Mouse (Mus musculus): ENCODE measurements at regions not wholly inside any gene's neighbourhood (a gene's known extent, or its start where the extent isn't known, plus 50 kb on each side); places are given as distances from the start of the nearest gene placed in this dataset.

GRCm38 (mm10) chr3:159689743-159690142, 90.8 kb downstream of the Rpe65 start:
- no peak for DNase-seq

DNA sequence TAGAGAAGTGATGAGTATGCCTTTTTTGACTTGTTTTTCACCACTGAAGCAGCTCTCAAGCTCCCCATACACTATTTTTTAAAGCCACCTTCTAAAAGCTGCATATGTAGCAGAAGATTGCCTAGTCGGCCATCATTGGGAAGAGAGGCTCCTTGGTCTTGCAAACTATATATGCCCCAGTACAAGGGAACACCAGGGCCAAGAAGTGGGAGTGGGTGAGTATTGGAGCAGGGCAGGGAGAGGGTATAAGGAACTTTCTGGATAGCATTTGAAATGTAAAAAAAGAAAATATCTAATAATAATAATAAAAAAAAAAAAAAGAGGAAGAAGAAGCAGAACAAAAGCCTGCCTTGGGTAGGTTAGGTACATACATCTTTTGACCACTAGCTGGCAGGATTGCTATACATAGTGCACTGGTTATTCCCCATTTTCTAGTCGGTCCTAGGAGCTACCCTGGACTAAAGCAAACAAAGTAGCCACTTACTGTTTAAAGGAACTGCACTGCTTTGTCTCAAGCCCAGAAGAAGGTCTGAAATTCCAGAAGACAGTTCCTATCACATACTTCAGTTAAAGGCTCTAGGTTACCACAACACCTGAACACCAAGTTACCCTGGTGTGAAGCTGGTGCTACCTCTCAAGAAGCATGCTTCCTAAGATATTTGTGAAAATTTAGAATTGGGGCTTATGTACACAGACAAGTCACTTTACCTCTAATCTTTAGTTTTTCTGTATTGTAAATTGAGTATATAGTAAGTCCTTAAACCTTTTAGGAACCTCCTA, 114.9 kb upstream of the Wls start:
- DNase-seq, result peak; percentile 4 to 13

DNA sequence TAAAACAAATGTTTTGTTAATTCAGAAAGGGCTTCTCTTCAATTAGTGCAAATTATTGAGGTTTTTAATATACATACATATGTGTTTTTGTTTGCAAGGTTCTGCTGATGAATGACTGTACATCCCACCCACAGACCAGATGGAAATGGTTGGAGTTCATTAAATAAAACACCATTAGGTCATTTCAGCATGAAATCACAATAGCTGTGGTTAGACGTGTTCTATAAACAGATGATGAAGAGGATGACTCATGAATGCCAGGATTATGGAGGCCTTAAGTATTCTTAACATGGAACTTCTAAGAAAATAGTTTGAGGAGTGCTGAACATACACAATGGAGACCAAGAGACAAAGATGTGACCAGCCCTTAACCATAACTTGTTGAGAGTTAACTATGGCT, 107.3 kb upstream of the Wls start:
- DNase-seq, result no peak

DNA sequence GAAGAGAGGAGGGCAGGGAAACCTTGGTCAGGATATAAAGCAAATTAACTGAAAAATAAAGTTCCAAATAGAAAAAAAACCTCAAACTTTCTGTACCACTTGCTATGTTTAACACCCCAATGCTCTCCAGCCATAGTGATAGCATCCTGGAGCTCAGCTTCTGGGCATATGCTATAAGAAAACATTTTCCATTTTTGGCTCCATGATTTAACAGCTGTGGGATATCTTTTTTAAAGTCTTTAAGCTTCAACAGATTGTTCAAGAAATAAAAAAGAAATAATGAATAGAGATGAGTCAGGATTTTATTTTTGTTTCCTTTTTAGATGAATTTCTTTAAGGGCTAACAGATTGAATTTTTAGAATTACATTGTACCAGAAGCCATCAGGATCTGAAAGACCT, 106.3 kb upstream of the Wls start:
- no peak for DNase-seq

DNA sequence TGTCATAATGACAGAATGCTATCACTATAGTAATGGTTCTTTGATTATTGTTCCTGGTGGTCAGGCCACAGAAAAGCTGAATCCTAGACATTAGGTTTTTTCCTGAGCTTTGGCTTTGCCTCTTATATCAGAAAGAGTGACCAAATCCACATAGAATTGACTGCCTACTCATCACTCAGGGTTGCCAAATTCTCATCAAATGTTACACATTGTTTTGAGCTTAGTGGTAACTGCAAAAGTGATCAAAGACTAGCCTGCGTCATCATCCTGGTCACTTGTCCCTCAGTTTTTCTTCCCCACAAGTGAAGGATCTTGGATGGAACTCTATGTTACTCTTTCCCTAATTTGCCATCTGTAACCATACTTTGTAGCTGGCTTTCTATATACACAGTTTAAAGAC, 104.9 kb upstream of the Wls start:
- no peak for DNase-seq

- no peak for DNase-seq
Observed at GRCm38 (mm10) chr3:159736070-159736469, 103.4 kb upstream of the Wls start.

- DNase-seq, result no peak
Observed at GRCm38 (mm10) chr3:159740600-159741279, 98.7 kb upstream of the Wls start.

DNA sequence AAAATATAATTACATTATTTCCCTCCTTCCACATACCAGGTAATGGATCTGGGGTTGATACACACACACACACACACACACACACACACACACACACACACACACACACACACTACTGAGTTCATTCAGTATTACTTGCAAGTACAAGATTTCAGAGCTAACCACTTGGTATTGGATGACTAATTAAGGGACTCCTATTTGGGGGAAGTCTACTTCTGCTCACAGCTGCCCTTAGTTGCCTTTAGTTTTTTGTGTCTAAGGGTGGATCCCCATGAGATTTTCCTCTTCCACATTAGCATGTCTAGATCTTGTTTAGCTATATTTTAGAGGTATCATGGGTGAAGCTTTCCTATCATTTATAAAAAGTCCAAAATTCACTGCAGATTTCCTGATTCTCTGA, 97.7 kb upstream of the Wls start:
- no peak for DNase-seq

DNA sequence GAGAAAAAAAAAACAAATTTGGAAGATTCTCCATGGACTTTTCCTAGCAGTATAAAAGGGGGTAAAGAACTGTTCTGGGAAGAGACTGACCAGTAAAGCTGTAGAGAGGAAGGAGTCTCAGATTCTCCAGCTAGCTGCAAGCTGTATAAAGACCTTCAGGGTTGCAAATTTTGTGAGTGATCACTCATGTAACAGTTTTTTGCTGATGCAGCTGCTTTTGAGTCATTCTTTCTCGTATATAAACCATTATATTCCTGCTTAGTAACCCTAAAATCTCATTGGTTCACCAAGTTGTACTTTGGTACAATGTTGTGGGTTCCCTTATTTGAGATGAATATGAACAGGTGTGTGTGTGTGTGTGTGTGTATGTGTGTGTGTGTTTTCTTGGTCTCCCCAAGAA, 79.7 kb upstream of the Wls start:
- no peak for DNase-seq

GRCm38 (mm10) chr3:159760293-159760692, 79.2 kb upstream of the Wls start:
- no peak for DNase-seq

GRCm38 (mm10) chr3:159760949-159761348, 78.5 kb upstream of the Wls start:
- no peak for DNase-seq

DNA sequence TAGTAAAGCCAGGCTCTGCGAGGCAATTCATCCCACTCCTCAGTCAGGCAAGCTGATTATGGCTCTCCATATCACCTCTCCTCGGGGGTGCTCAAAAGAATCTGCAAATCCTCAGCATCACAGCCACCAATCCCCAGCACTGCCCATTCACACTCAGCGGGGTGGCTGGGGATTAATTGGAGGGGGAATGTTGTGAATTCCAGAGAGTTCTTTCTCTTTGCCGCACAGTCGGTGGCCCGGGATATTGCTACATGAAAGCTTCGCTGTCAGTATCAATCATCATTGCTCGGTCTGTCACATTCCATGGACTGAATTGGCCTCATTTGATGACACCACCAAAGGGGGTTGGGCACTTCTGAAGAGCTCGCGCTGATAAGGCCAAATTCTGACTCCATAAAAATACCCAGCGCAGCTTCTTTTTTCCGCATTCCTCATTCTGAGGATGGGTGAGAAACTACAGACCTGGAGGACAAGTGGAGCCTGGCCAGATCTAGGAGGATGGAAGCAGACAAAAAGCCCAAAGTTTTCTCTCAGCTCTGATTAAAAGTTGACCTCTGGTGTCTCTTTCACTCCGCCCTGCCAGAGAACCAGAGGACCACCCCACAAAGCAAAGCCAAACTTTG, 57.1 kb upstream of the Wls start:
- DNase-seq, result no peak

GRCm38 (mm10) chr3:159787776-159788175, 51.7 kb upstream of the Wls start:
- DNase-seq, result no peak

Data from kidney, adult 8-10 months (tissue).